Mouse (Mus musculus) lung, postnatal 0 days (tissue): ENCODE data around the gene Ccdc59. TPM values are rescaled to one million over a fixed set of nuclear protein-coding genes. Genes with fewer than 3 reads are reported as not detected.

Experiments
- ATAC-seq: fragments of 200-750 bp; cut with Nextera tagmentation; 2 replicates; pipeline ENCODE4 v1.8.0; 2017; ENCODE audit warnings: moderate library complexity
- DNase-seq: peaks from one replicate; pipeline ENCODE4 v3.0.0-alpha.2; 2016; ENCODE audit warnings: low spot score
- H3K27ac ChIP-seq: fragments of 300-500 bp; sonication (generic); 2 replicates; pipeline ENCODE4 v1.5.1; 2014; ENCODE audit warnings: antibody characterized with exemption, mild to moderate bottlenecking, low read length, mixed read lengths
- H3K27me3 ChIP-seq: fragments of 300-500 bp; sonication (generic); replicated peaks from 2 replicates; pipeline ENCODE4 v1.6.1; 2014; ENCODE audit warnings: low read length, mixed read lengths; ENCODE audit not compliant: insufficient read depth
- H3K36me3 ChIP-seq: fragments of 300-500 bp; sonication (generic); 2 replicates; pipeline ENCODE4 v1.6.1; 2014; ENCODE audit warnings: low read length, mixed read lengths; ENCODE audit not compliant: insufficient read depth
- H3K4me1 ChIP-seq: fragments of 300-500 bp; sonication (generic); 2 replicates; pipeline ENCODE4 v1.6.1; 2014; ENCODE audit warnings: antibody characterized with exemption, low read depth, low read length, mixed read lengths; ENCODE audit not compliant: insufficient read depth
- H3K4me2 ChIP-seq: fragments of 300-500 bp; sonication (generic); replicated peaks from 2 replicates; pipeline ENCODE4 v1.6.1; 2014; ENCODE audit warnings: low read depth, mild to moderate bottlenecking, low read length, moderate library complexity, mixed read lengths
- H3K4me3 ChIP-seq: fragments of 300-500 bp; sonication (generic); 2 replicates; pipeline ENCODE4 v1.5.1; 2014; ENCODE audit warnings: low read depth, low read length
- H3K9ac ChIP-seq: fragments of 300-500 bp; sonication (generic); replicated peaks from 2 replicates; pipeline ENCODE4 v1.6.1; 2014; ENCODE audit warnings: low read depth, mild to moderate bottlenecking
- H3K9me3 ChIP-seq: fragments of 300-500 bp; sonication (generic); 2 replicates; pipeline ENCODE4 v1.6.1; 2016; ENCODE audit warnings: low read length, mixed read lengths
- CTCF ChIP-seq: IDR thresholded peaks from 2 replicates; pipeline ENCODE4 v1.5.1; 2016; ENCODE audit warnings: antibody characterized with exemption, mild to moderate bottlenecking
- EP300 ChIP-seq: IDR thresholded peaks from 2 replicates; pipeline ENCODE4 v1.6.1; 2016; ENCODE audit warnings: antibody characterized with exemption, mild to moderate bottlenecking, control low read depth
- WGBS: fragments of 180-500 bp; shearing (Covaris S2); extraction: QIAGEN DNeasy Blood & Tissue Kit; methylation state at CpG from one replicate; pipeline ENCODE4 v1.1.7; 2014; 5-methylcytosine and 5-hydroxymethylcytosine counted together
- polyA plus RNA-seq: library from polyadenylated mRNA; unstranded; fragments of >200 nt; fragmentation: Nextera tagmentation; extraction: Ambion mirVana; gene quantifications from 2 replicates; pipeline ENCODE4 v1.2.1, GENCODE M21; 2015

The Ccdc59 gene
- polyA plus RNA-seq, 1 experiment from 2014 or later = 46.8 TPM

DNA sequence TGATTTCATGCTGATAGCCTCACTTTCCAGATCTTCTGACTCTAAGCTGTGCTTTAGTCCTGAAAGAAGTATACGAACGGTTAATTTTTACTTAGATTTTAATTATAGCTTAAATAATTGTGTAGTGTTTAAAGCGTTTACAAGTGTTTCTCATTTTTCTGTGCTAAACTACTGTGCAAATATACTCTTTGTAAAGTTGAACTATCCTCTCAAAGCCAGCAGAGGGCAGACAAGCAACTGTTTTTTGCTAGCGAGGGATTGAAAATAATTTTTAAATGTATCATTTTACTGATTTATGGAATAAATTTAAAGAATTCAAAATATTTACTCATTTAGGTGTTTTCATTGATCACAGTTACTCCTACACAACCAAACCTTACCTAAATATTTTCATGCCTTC is 26.4 kb downstream of the Ccdc59 start:
- no peaks in the 10 kb centered on the region for H3K36me3 ChIP-seq
- no peaks in the 10 kb centered on the region for H3K9me3 ChIP-seq
- 43% methylated on average over 4 of the region's 4 CpGs for WGBS
- H3K4me3 ChIP-seq = no peak overlapping the region
- H3K27ac ChIP-seq = no peak overlapping the region
- H3K27me3 ChIP-seq = no peaks in the 10 kb centered on the region
- no peaks in the 10 kb centered on the region for H3K4me1 ChIP-seq
- TF ChIP-seq EP300 = no peak
- peak; percentile 60 for TF ChIP-seq CTCF
- no peak overlapping the region for H3K9ac ChIP-seq
- H3K4me2 ChIP-seq = no peak overlapping the region
- ATAC-seq (no peak), DNase-seq (peak; percentile 39)

Other genes starting within 250 kb of the Ccdc59 start
- 10.8 and 11.7 TPM in 2 replicates for gene Mettl25, start 313 bp downstream of the Ccdc59 start, polyA plus RNA-seq